Mouse (Mus musculus): ENCODE measurements at regions not wholly inside any gene's neighbourhood (a gene's known extent, or its start where the extent isn't known, plus 50 kb on each side); places are given as distances from the start of the nearest gene placed in this dataset.

DNA sequence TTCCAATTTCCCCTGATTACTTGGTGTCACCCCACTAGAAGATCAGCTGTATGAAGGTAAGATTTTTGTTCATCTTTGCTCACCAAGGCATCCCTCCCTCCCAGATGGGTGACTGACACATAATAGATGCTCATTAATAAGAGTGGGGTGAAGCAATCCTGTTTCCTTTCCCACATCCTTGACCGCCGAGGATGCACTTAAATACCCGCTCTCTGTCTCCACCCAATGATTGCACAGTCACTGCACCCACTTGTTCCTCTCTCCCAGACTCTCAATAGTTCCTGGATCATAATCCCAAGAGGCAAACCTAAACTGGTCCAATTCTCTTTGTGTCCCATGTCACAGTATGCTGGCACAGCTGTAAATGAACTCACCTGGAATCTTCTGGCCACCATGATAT lies 86.4 kb upstream of the Ccn6 start:
- DNase-seq = no peak

DNA sequence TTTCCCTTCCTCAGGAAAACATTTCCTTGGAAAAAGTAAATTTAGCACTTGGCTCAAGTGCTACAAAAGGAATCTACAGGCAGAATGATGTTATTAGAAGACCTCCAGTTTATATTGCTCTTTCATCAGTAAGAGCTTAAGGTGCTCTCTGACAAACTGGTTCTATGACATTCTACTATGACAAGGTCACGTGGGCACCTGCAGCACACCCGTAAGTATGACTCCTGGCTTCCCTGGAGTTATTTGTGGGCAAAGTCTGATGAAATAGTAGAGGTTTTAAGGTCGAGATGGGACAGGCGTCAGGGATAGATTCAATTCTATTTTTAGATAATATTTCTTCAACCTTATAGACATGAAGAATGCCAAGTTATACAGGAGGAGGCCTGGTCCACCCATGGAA lies 84.9 kb upstream of the Ccn6 start:
- no peak for DNase-seq

DNA sequence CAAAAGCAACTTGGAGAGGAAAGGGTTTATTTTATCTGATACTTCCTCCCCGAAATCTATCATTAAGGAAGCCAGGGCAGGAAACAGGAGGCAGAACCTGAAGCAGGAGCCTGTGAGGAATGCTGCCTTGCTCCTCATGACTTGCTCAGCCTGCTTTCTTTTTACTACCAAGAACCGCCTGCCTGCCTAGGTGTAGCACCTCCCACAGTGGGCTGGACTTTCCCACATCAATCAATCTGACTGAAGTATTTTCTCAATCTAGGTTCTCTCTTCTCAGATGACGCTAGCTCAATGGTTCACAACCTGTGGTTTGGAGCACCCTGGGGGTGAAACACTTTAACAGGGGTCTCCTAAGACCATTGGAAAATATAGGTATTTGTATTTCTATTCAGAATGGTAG lies 83.4 kb upstream of the Ccn6 start:
- no peak for DNase-seq

DNA sequence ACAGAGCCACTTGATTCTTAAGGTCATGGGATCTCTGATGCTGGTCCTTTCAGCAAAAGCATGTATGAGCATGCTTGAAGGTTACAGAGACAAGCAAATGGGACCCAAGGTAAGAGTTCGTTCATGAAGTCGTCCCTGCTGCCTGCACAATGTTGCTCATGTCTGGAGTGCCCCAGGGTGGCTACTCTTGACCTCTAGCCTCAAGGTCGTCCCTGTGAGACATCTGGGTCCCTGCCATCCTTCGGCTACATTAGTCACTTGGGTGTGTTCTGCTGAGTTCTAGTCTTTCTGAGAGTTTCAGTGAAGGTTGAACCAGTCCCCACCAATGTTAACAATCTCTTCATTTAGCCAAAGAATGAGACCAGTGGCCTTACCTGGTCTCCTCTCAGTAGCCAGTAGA lies 81.5 kb upstream of the Ccn6 start:
- DNase-seq = peak; percentile 66

DNA sequence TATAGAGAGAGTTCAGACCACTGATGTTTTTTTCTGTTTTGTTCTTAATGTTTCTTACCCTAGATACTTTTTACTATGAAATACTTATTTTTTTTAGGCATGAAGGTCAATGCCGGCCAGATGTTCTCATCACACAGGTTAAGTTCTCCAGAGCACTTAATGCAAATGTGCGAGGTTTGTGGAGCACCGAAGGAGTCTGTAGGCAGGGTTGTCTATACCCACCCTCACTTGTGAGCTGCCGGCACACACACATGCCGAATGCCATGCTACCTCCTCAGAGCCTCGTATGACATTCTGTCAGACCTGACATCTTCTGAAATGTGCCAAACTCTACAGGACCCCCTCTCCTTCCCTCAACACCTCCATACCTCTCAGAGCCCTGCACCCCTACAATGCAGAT lies 80.5 kb upstream of the Ccn6 start:
- no peak for DNase-seq

DNA sequence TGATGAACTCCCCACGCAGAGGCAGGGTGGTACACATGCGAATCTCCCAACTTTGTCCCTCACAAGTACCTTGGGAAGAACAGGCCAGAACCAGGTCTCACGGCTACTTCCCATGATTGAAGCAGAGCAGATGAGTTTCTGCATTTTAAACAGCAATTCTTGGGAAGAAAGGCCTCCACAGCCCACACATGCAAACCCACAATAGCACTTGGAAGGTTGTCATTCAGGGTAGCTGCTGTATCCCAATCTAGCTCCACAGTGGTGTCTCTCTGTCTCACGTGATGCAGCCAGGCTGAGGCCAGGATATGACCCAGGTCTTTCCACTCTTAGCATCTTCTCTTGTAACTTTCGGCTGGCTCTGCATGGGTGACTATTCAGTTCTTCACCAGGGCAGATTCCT lies 78.8 kb upstream of the Ccn6 start:
- no peak for DNase-seq

DNA sequence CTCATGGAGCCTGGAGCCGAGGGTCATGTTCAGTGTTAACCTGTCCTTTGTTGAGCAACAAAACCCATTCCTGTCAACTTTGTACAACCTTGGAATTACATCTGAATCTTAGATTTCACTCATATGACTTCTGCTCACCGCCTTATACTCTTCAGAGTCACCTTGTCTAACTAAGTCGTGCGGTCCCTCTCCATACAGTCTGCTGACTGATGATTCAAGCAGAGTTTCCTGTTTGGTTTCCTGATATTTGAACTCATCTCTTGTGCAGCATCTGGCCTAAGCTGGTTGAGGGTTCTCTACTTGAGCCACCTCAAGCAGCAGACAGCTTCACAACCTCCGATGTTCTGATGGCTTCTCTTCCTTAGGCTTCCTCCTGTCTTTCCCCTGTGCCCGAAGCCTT lies 78.3 kb upstream of the Ccn6 start:
- no peak for DNase-seq

DNA sequence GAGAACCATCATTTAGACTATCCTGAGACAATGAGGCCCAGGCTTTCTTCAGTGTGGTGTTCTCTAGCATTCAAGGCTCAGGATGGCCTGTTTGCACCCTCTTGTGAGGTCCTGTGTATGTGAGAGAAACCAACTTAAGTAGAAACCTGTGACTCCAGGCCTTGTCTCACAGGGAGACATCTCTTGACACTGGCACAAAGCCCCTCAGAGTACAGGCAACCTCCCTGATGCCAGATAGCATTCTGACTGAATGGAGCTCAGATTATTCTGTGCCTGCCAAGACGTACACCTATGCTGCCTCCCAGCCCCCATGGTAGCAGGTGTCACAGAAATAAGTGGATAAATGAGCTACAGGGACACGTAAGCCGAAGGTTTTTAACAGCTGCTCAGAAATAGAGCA lies 77.9 kb upstream of the Ccn6 start:
- no peak for DNase-seq

DNA sequence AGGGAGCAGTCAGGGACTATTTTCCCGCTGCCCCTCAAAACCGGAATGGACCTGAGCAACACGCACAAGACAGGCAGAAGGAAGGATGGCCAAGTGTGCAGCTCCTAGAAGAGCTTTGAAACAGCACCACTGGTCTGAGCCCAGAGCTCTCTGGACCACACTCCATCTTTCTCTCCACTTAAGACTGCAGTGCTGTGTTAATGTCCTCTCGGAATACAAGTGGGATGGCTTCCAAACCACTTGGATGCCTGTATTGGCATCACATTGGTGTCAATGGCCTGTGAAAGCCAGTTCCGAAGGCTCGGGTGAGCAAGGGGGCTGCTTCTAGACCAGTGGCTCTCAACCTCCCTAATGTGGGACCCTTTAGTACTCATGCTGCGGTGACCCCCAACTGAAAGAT lies 77.4 kb upstream of the Ccn6 start:
- no peak for DNase-seq

DNA sequence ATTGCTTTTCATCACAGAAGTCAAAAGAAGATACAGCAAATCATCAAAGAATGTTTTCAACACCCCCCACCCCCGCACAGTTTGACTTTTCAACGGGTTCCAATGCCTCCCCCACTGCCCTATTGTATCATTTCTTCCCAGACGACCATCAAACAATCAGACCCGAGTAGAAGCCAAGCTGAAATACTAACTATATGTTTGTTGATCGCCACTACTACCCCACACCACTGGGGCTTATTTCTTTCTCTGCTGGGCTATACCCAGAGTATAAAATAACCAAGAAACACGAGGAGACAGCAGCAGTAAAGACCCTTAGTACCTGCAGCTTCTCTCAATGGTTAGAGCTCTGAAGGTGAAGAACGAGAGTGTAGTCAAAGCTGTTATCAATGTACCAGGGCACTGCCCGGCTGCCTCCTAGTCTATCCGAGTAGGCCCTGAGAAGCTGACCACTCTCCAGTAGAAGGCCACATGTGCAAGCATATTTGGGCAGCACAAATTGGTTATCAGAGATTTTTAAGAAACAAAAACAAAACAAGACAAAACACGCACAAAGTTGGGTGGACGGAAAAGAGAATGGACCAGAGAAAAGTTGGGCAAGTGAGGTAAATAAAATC lies 76.7 kb upstream of the Ccn6 start:
- no peak for DNase-seq

DNA sequence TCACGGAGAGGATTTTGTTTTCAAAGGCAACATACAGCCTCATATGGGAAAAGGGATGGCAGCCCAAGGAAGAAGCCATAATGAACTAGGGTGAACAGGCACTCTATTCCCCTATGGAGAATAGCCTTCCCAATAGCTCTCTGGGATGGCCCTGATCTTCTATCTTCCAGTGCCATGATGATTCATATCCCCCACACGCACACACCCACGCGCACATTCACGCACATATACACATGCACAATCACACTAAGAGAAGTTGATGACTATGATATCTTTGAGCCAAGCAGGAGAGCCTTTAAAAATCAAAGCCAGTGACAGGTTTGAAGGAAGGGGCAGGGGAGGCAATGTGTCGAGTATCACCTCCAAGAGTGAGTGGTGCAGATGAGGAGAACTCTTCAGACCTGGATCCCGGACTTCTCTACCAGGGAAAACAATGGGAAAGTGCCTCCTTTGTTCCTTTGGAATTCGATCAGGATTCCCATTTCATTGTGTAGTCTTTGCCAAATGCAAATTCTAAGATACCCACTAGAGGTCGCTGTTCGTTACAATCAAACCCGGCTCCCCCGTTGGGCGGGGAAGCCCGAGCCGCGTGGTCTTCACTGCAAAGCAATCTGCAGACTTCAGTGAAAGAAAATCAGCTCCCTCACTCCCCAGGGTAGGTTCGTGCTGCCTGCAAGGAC lies 76.0 kb upstream of the Ccn6 start:
- DNase-seq = peak; percentile 67

DNA sequence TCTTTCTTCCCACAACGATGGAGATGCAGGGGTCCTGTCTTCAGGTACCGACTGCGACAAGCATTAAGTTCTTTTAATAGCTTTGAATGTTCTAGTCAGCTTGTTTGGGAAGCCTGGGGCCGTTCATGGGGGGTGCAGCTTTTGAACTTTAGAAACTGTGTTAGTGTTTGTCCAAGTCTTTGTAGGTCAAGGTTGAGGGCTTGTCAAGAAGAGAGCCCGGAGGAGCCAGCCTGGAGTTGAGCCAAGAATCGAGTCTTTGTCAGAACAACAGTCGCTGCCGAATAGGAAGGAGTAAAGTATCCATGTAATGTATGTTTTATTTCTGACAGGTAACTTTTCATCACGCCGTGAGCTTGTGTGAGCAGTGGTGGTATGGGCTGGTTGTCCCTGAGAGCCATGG lies 75.0 kb upstream of the Ccn6 start:
- peak; percentile 77 for DNase-seq

DNA sequence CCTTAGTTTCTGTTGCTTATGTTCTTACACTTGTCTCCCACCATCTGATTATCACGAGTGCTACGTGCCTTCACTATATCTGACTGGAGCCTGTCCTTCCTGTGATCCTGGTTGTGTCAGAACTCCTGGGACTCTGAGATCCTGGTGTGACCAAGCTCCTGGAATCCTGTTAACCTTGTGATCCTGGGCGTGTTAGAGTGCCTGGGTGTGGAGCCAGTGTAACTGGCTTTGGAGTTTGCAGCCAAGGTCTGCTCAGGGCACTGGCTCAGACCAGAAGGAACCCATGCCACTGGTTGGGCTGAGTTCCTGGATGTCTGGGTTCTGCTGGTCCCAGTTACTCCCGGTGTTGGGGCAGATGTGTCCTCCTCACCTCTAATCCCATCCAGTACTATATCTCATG lies 74.0 kb upstream of the Ccn6 start:
- no peak for DNase-seq

DNA sequence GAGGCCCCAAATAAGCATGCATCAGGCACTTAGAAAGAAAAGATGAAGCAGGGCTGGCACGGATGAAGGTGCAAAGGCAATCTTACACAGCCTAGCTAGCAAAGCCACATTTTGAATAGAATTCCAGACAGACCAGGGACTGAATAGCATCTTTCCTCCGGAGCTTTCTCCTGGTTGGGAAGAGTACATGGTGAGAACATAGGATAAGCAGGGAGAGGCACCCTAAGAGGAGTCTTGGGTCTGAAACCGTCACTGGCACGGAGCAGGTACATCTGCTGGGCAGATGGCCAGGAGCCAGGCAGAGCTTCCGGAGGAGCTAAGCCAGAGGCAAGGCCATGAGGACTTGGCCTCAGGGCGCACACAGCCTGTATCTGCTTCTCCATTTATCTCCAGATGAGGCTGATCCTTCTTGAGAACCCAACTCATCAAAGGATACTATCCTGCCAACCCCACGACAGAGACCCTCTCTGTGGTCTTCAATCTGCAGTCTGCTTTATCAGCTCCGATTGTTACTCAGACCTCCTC lies 70.4 kb upstream of the Ccn6 start:
- no peak for DNase-seq

DNA sequence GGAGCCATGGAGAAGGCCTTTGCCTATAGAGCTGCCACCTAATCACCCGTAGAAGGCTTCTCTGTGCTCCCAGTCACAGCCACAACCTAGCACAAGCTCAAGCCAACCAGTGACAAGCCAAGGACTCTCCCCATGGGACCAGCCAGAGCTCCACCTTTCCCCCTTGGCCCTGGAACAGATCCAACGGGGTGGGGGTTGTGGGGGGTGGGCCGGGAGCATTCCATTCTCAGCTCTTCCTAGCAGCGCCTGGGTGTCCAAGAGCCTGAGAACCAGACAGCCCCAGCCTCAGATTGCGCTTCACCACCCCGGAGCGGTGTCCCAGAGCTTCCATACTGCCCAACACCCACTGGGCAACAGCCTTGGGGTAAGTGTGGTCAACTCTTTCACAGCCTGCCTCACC lies 69.6 kb upstream of the Ccn6 start:
- DNase-seq = no peak

DNA sequence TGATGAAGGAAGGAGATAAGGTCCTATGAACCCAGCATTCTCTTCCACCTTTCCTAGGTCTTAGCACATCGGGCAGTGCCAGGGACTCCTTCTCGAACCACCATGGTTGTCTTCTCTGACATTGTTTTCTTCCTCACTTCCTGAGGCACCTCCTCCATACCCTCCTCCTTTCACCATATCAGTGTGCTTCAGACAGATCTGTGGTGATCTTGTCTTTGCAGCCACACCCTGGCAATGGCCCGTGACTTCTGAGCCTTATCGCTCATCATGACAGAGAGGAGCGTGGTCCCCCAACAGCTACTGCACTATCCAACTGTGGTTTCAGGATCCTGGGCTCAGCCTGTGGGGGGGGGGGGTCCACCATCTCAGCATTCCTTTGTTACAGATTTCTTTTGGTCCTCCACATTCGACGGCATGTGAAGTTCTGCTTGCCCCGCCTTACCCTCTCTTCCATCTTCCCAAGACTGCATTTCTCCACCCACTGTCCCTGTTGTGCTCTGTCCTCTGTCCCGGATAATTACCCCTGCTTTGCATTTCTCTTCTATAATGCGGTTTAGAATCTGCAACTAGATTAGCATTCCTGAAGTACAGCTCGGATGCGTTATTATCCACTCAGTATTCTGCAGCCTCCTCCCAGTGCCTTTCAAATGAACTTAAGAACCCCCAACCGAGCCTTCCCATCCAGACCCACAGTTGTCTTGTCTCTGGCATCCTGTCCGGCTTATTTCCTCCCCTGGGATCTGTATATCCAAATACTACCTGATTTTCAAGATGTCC lies 67.2 kb upstream of the Ccn6 start:
- DNase-seq = no peak

DNA sequence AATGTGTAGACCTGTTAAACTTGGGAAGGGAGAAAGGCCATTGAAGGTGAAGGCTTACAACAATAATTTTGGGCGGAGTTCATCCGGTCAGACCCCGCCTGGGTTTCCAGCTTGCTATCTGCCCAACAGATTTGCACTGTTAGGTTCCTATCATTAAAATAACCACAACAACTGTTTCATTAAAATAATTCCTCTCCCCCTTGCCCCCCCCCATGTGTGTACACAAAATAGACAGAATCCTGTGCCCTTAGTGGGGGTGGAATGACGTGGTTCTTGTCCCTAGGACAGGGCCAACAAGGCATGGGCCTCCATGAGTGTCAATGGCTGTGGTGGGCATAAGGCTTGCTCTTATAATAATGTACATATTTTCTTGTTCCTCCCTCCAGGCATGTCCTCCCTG lies 65.6 kb upstream of the Ccn6 start:
- DNase-seq = no peak

DNA sequence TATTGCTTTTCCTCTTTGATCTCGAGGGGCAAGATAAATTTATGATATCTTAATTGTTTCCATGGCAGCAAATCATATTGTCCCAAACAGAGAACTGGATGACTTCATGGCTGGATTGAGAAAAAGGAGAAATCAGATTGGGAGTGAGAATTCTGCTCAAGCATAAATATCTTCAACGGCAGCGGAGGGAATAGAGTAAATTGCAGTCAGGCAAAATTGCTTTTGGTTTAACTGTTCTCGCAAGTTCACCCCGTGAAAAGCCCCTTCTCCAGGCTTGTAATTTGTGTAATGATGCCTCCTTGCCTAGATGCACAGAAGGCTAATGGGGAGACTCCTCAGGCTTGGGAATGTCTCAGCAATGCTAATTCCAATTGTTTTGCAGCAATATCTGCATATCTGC lies 64.4 kb upstream of the Ccn6 start:
- DNase-seq = no peak

DNA sequence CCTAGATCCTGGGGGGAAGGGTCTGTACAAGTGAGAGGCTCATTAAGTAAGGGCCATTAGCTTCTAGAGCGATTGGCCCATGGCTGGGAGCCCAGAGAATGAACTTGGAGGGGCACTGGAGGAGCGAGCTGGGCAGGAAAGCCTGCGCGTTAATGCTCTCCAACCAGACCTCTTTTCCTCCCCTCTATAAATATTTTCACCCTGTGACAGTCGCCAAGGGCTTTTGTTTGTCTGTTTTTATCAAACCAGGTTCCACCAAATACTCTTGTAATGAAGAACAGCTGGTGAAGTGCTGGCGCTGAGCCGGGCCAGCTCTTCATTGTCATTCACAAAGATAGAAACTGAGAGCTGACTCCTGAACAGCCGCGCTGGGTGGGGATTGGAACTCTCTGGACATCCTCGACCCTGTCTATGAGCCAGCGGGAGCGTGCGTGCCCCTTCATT lies 63.9 kb upstream of the Ccn6 start:
- DNase-seq = no peak

DNA sequence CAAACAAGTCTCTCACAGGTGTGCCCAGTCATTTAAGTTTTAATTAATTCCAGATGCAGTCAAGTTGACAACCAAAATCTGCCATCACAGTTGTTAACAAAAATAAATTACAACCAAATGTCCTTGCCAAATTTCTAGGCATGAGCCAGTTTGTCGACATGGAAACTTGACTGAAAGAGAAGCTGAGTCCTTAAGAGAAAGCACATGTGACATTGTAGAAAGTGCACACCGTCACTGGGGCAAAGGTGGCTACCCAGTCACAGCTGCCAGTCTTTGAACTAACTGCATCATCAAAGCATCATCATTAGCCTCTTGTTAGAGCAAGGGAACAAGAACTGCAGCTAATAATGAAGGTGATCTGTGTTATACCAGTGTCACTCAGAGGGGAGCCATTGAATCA lies 62.9 kb upstream of the Ccn6 start:
- DNase-seq = no peak

DNA sequence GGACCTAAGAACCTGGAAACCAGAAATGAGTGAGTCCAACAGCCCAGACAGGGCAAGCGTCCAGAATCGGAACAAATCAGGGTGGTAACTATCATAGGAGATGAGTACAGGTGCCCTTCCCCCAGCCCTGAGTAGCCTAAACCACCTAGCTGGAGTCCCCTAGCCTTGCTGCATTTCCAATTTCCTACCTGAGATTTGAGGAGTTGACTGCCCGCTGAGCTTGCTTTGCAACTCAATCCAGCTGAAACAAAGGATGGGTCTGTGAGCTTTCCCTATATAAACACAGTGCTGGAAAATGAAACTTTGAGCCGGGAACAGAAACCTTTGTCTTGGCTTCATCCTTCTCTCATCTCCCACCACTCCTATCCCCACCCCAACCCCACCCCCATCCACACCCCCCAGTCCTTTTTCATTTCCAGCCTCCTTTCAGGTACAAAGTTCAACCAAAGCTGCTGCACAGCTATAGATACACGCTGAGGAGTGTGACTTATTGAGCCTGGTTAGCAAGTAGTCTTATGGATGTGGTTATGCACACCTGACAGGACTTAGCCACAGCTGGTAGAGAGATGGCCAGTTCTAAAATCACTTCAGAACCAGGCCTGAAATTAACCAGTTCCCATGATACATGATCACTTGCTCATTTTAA lies 61.0 kb upstream of the Ccn6 start:
- DNase-seq = no peak

DNA sequence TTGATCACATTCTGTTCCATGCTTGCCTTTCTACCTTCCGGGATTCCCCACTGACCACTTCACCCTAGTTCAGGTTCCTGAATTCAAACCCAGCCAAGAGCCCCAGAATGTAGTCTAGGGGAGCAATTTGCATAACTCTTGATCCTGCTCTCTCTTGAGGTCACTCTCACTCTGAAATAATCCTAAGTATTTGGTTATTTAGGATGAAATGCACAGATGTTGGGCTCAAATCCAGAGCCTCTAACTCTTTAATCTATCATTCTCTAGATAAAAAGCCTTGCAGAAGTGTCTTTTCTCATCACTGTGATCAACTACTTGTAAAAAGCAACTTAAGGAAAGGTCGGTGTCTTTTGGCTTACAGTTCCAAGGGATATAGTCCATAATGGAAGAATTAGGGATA lies 57.4 kb upstream of the Ccn6 start:
- no peak for DNase-seq

DNA sequence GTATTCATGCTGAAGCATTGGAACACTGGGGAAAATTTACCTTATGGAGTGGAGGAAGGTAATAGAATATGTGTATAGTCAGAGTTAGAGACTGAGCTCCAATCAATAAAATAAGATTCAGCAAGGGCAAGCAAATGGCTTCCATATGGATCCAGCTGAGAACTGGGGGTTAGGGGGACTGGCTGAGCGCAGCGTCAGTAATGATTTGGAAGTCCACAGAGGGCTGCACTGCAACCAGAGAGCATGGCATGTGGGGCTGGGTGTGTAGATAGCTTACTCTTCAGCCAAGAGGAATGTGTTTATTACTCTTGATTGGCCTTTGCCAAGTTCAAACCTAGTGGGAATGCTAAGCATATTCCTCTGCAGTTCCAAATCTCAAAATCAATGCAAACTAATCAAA lies 55.8 kb upstream of the Ccn6 start:
- no peak for DNase-seq

All from adrenal gland, postnatal 25 days (tissue).